Comparison of ENCODE assay signal across 15 mouse cellular contexts in genomic region chr11:89002068-89002467, GRCm38 (mm10). TPM values are rescaled to one million over a fixed set of nuclear protein-coding genes. Genes with fewer than 3 reads are reported as not detected.
DNase-seq lines count a peak whose midpoint lies in the region; ATAC-seq and TF ChIP-seq lines count a peak whose summit lies in the region.
"Had no signal": no experiment of that assay in that cellular context is flagged by ENCODE, and none has a peak within 500 bp of the region (broad histone marks: within the 10 kb centered on the region; RNA-seq: fewer than 3 reads in every experiment).

No protein-coding gene starts in this region.

- no peak overlapping the region for H3K4me3 ChIP-seq in hindbrain, postnatal 0 days (ENCODE audit: low read length)
- H3K4me3 ChIP-seq in hindbrain, embryonic 10.5 days: no peak overlapping the region
- peak overlapping the region; percentile 96 for H3K4me3 ChIP-seq in E14TG2a.4 (replicated peaks; ENCODE audit: low read length)
- peak overlapping the region; percentile 64 for H3K4me3 ChIP-seq in G1E (ENCODE audit: low read depth, low read length)
- peak overlapping the region; percentile 29 to 32 for H3K4me3 ChIP-seq in liver, embryonic 14.5 days (ENCODE audit: insufficient read depth in 1 of 2, low read depth in 2 of 2, low read length in 2 of 2)
- H3K4me3 ChIP-seq: limb, embryonic 10.5 days had no signal

- peak overlapping the region; percentile 38; the same call in 1 of the 2 replicates for H3K4me2 ChIP-seq in hindbrain, postnatal 0 days (ENCODE audit: low read depth, low read length)
- peak overlapping the region; percentile 92 for H3K4me2 ChIP-seq in liver, embryonic 14.5 days (ENCODE audit: low read depth)
- H3K4me2 ChIP-seq: midbrain, embryonic 11.5 days had no signal

- H3K9me3 ChIP-seq in hindbrain, postnatal 0 days (ENCODE audit: low read length): no peaks in the 10 kb centered on the region
- no peaks in the 10 kb centered on the region for H3K9me3 ChIP-seq in hindbrain, embryonic 10.5 days
- H3K9me3 ChIP-seq in E14TG2a.4 (ENCODE audit: low read length): no peaks in the 10 kb centered on the region
- no peaks in the 10 kb centered on the region for H3K9me3 ChIP-seq in G1E (replicated peaks)
- no peaks in the 10 kb centered on the region for H3K9me3 ChIP-seq in liver, embryonic 14.5 days (ENCODE audit: control insufficient read depth, low read length)
- H3K9me3 ChIP-seq: limb, embryonic 10.5 days had no signal

- WGBS in hindbrain, postnatal 0 days: 93% methylated on average over 5 of the region's 5 CpGs
- 93% methylated on average over 5 of the region's 5 CpGs for WGBS in hindbrain, embryonic 10.5 days
- 79% methylated on average over 5 of the region's 5 CpGs for WGBS in liver, embryonic 14.5 days (ENCODE audit: insufficient replicate concordance)

- DNase-seq in hindbrain, postnatal 0 days (ENCODE audit: low spot score): no peak
- no peak for DNase-seq in hindbrain, embryonic 10.5 days (ENCODE audit: low spot score)
- DNase-seq in G1E (ENCODE audit: low spot score): no peak
- no peak for DNase-seq in liver, embryonic 14.5 days (ENCODE audit: low read depth in 3 of 3, low spot score in 3 of 3)
- DNase-seq in right cerebral cortex, postnatal 14 days: no peak
- DNase-seq: cerebellum, adult 2 months had no signal

- ATAC-seq in hindbrain, postnatal 0 days: no peak
- no peak for ATAC-seq in G1E (ENCODE audit: extremely low read depth, insufficient number of reproducible peaks, low FRiP score, poor library complexity, severe bottlenecking)
- ATAC-seq in liver, embryonic 14.5 days (ENCODE audit: insufficient read depth): no peak
- ATAC-seq in frontal cortex, adult (ENCODE audit: low TSS enrichment): no peak

- H3K27ac ChIP-seq in hindbrain, postnatal 0 days: no peak overlapping the region
- H3K27ac ChIP-seq in hindbrain, embryonic 10.5 days: no peak overlapping the region
- no peak overlapping the region; the same call in 1 of the 2 replicates for H3K27ac ChIP-seq in liver, embryonic 14.5 days
- H3K27ac ChIP-seq: layer of hippocampus, adult 2 months; limb, embryonic 10.5 days had no signal

- no peak for TF ChIP-seq CTCF in hindbrain, postnatal 0 days (IDR thresholded peaks at IDR 0.05; ENCODE audit: low read depth)
- TF ChIP-seq CTCF in E14TG2a.4 (conservative IDR thresholded peaks at IDR 0.05; ENCODE audit: low read length) (no peak), G1E (IDR thresholded peaks at IDR 0.05; ENCODE audit: low read depth, low read length) (no peak)
- TF ChIP-seq CTCF in liver, embryonic 14.5 days (IDR thresholded peaks at IDR 0.05; ENCODE audit: low read depth): no peak

- peaks cover 11% of the 10 kb centered on the region; the same call in 1 of the 2 replicates for H3K27me3 ChIP-seq in hindbrain, postnatal 0 days (ENCODE audit: insufficient read depth, low read length)
- peaks cover 32% of the 10 kb centered on the region for H3K27me3 ChIP-seq in hindbrain, embryonic 10.5 days (ENCODE audit: insufficient read depth, poor library complexity, severe bottlenecking)
- H3K27me3 ChIP-seq in E14TG2a.4 (ENCODE audit: insufficient read depth, low read length) (no peaks in the 10 kb centered on the region), G1E (ENCODE audit: insufficient read depth, low read length) (no peaks in the 10 kb centered on the region)
- no peaks in the 10 kb centered on the region for H3K27me3 ChIP-seq in liver, embryonic 14.5 days (ENCODE audit: control insufficient read depth, insufficient read depth, low read length)

- H3K9ac ChIP-seq in hindbrain, postnatal 0 days (replicated peaks; ENCODE audit: low read length): no peak overlapping the region
- no peak overlapping the region for H3K9ac ChIP-seq in liver, embryonic 14.5 days (replicated peaks)

- H3K36me3 ChIP-seq in hindbrain, postnatal 0 days (ENCODE audit: insufficient read depth, low read length): no peaks in the 10 kb centered on the region
- H3K36me3 ChIP-seq in hindbrain, embryonic 10.5 days: no peaks in the 10 kb centered on the region
- H3K36me3 ChIP-seq in E14TG2a.4 (ENCODE audit: insufficient read depth, low read length) (peaks cover 63% of the 10 kb centered on the region), G1E (replicated peaks) (peaks cover 63% of the 10 kb centered on the region)
- peaks cover 23% of the 10 kb centered on the region for H3K36me3 ChIP-seq in liver, embryonic 14.5 days (replicated peaks; ENCODE audit: control insufficient read depth, insufficient read depth, low read depth)
- H3K36me3 ChIP-seq: limb, embryonic 10.5 days had no signal

- no peaks in the 10 kb centered on the region; the same call in 1 of the 2 replicates for H3K4me1 ChIP-seq in hindbrain, postnatal 0 days (ENCODE audit: insufficient read depth, low read length)
- peaks cover 27% of the 10 kb centered on the region for H3K4me1 ChIP-seq in hindbrain, embryonic 10.5 days (replicated peaks)
- H3K4me1 ChIP-seq in E14TG2a.4 (replicated peaks; ENCODE audit: low read depth, low read length): peaks cover 79% of the 10 kb centered on the region
- peaks cover 69% of the 10 kb centered on the region for H3K4me1 ChIP-seq in G1E (ENCODE audit: insufficient read depth, low read depth, low read length)
- H3K4me1 ChIP-seq in liver, embryonic 14.5 days (replicated peaks; ENCODE audit: control insufficient read depth in 2 of 2, insufficient read depth in 2 of 2, low read length in 1 of 2): peaks cover 14 to 32% of the 10 kb centered on the region in 2 experiments

- no peak for TF ChIP-seq EP300 in liver, embryonic 14.5 days (IDR thresholded peaks at IDR 0.05; ENCODE audit: low read depth)

RNA-seq across cellular contexts. Expression of gene Trim25, which starts 2.9 kb away (rescaled TPM):
- total RNA-seq in hindbrain, postnatal 0 days (2014; rRNA removed): 0.97 and 4.6 TPM in 2 replicates
- 5.3 and 6.2 TPM in 2 replicates for polyA plus RNA-seq in hindbrain, postnatal 0 days (2015; fragmentation: Nextera tagmentation; extraction: Ambion mirVana)
- 3.0 and 3.5 TPM in 2 replicates for polyA plus RNA-seq in hindbrain, embryonic 10.5 days (2016; fragmentation: Nextera tagmentation; extraction: Ambion mirVana)
- 69.6 and 73.4 TPM in 2 replicates for total RNA-seq in G1E (2014; fragmentation: Nextera tagmentation)
- 23.9 and 36.4 TPM in 2 replicates for total RNA-seq in G1E (2017)
- polyA plus RNA-seq in G1E (2012): 73.1 and 75.4 TPM in 2 replicates
- 7.4 and 9.5 TPM in 2 replicates for polyA plus RNA-seq in liver, embryonic 14.5 days (2012; rRNA removed)
- polyA plus RNA-seq in liver, embryonic 14.5 days (2014; fragmentation: Nextera tagmentation; extraction: Ambion mirVana): 10.8 and 11.0 TPM in 2 replicates

RNA-seq across cellular contexts. Expression of gene Coil, which starts 32.0 kb away (rescaled TPM):
- total RNA-seq in hindbrain, postnatal 0 days (2014; rRNA removed): 21.7 and 29.0 TPM in 2 replicates
- polyA plus RNA-seq in hindbrain, postnatal 0 days (2015; fragmentation: Nextera tagmentation; extraction: Ambion mirVana): 22.8 and 24.7 TPM in 2 replicates
- polyA plus RNA-seq in hindbrain, embryonic 10.5 days (2016; fragmentation: Nextera tagmentation; extraction: Ambion mirVana): 25.7 and 25.9 TPM in 2 replicates
- 6.3 and 6.7 TPM in 2 replicates for total RNA-seq in G1E (2014; fragmentation: Nextera tagmentation)
- total RNA-seq in G1E (2017): 13.5 and 14.1 TPM in 2 replicates
- polyA plus RNA-seq in G1E (2012): 12.7 and 13.3 TPM in 2 replicates
- polyA plus RNA-seq in liver, embryonic 14.5 days (2012; rRNA removed): 2.7 and 4.0 TPM in 2 replicates
- polyA plus RNA-seq in liver, embryonic 14.5 days (2014; fragmentation: Nextera tagmentation; extraction: Ambion mirVana): 2.6 and 2.8 TPM in 2 replicates

RNA-seq across cellular contexts. Expression of gene Elobl, which starts 35.3 kb away (rescaled TPM):
- not detected in 2 replicates for total RNA-seq in hindbrain, postnatal 0 days (2014; rRNA removed)
- not detected in 2 replicates for polyA plus RNA-seq in hindbrain, postnatal 0 days (2015; fragmentation: Nextera tagmentation; extraction: Ambion mirVana)
- not detected in 2 replicates for polyA plus RNA-seq in hindbrain, embryonic 10.5 days (2016; fragmentation: Nextera tagmentation; extraction: Ambion mirVana)
- total RNA-seq in G1E (2014; fragmentation: Nextera tagmentation) (not detected in 2 replicates), G1E (2017) (0.29 TPM in 1 of 2 replicates, not detected in the other)
- not detected in 2 replicates for polyA plus RNA-seq in G1E (2012)
- not detected in 2 replicates for polyA plus RNA-seq in liver, embryonic 14.5 days (2012; rRNA removed)
- polyA plus RNA-seq in liver, embryonic 14.5 days (2014; fragmentation: Nextera tagmentation; extraction: Ambion mirVana): not detected in 2 replicates
- total RNA-seq: adrenal gland, postnatal 10 days; hematopoietic stem cell, adult 5-6 weeks; layer of hippocampus, adult 2 months had no signal
- polyA plus RNA-seq: cerebellum, adult 2 months; embryonic facial prominence, embryonic 11.5 days; limb, embryonic 10.5 days; midbrain, embryonic 11.5 days; neural tube, embryonic 14.5 days had no signal

RNA-seq across cellular contexts. Expression of gene Scpep1, which starts 46.8 kb away (rescaled TPM):
- 21.3 and 26.0 TPM in 2 replicates for total RNA-seq in hindbrain, postnatal 0 days (2014; rRNA removed)
- 32.4 and 33.3 TPM in 2 replicates for polyA plus RNA-seq in hindbrain, postnatal 0 days (2015; fragmentation: Nextera tagmentation; extraction: Ambion mirVana)
- polyA plus RNA-seq in hindbrain, embryonic 10.5 days (2016; fragmentation: Nextera tagmentation; extraction: Ambion mirVana): 57.4 and 75.7 TPM in 2 replicates
- total RNA-seq in G1E (2014; fragmentation: Nextera tagmentation) (25.2 and 29.3 TPM in 2 replicates), G1E (2017) (8.1 and 8.8 TPM in 2 replicates)
- polyA plus RNA-seq in G1E (2012): 1.4 and 2.1 TPM in 2 replicates
- 11.3 and 15.9 TPM in 2 replicates for polyA plus RNA-seq in liver, embryonic 14.5 days (2012; rRNA removed)
- 35.1 and 37.7 TPM in 2 replicates for polyA plus RNA-seq in liver, embryonic 14.5 days (2014; fragmentation: Nextera tagmentation; extraction: Ambion mirVana)

Comparison
In these comparisons a context has a peak if more than half of its experiments do, and no peak if none do; other contexts are left out.
1. H3K4me3 ChIP-seq: peak in E14TG2a.4 (single experiment), G1E (single experiment) and liver, embryonic 14.5 days (2 of 2); none in hindbrain, postnatal 0 days (single experiment) and hindbrain, embryonic 10.5 days (single experiment).